Mouse (Mus musculus) sigmoid colon, adult 10 weeks (tissue): ENCODE data around the gene Pfkfb3. TPM values are rescaled to one million over a fixed set of nuclear protein-coding genes. Genes with fewer than 3 reads are reported as not detected.

Source experiments
- polyA plus RNA-seq: library from polyadenylated mRNA; stranded (reverse); fragments of 350-450 nt; fragmentation: Illumina TruSeq; extraction: RNeasy Lipid Tissue Mini Kit (QIAGEN cat#74804); gene quantifications from one replicate; pipeline ENCODE4 v1.2.3, GENCODE M21; 2014; ENCODE audit warnings: low read depth, low replicate concordance

Pfkfb3 gene
- polyA plus RNA-seq = 7.6 TPM

GRCm38 (mm10) chr2:11553471-11554400 is at the start of gene Pfkfb3:
TSS of gene Pfkfb3 (minus strand) at chr2:11554077.

Other genes with a start within 250 kb of the Pfkfb3 start
- gene Rbm17, start 50.1 kb upstream of the Pfkfb3 start, polyA plus RNA-seq = 266 TPM
- gene Gm17490, start 72.2 kb upstream of the Pfkfb3 start, polyA plus RNA-seq = not detected
- 1.4 TPM for gene Il2ra, start 88.7 kb upstream of the Pfkfb3 start, polyA plus RNA-seq
- 20.6 TPM for gene Il15ra, start 151.2 kb upstream of the Pfkfb3 start, polyA plus RNA-seq
- gene Fbh1, start 223.5 kb upstream of the Pfkfb3 start, polyA plus RNA-seq = 123 TPM
- gene Ankrd16, start 223.8 kb upstream of the Pfkfb3 start, polyA plus RNA-seq = 43.4 TPM